Mouse (Mus musculus): Measurements from ENCODE around the gene Gab3. TPM values are rescaled to one million over a fixed set of nuclear protein-coding genes. Genes with fewer than 3 reads are reported as not detected.
"Not testable (repeated sequence)": the region's sequence is repeated elsewhere in the genome, so short reads cannot be mapped to it uniquely, and the experiment has no call there.

Gab3 gene
- polyA plus RNA-seq, 2 experiments from 2014 or later, result 16.2 to 18.3 TPM

- ATAC-seq, result not testable (repeated sequence)
Observed at GRCm38 (mm10) chrX:75034054-75034453, 51.2 kb downstream of the Gab3 start.

DNA sequence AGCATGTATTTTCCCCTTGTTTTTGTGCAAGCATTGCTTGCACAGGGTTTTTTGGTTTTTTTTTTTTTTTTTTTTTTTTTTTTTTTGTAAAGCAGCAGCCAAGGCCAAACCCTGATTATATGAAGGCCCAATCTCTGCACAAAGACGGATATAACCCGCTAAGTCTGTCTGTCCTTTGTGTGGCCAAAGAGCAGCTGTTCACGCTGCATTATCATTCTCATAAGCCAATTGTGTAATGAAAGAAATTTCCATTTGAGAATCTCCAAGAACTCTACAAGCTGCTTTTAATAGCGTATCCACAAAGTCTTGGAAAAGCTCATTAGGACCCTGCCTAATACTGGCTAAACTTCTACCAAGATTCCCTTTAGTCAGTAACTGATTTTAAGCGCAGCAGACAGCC lies 101.5 kb downstream of the Gab3 start:
- no peak for ATAC-seq

DNA sequence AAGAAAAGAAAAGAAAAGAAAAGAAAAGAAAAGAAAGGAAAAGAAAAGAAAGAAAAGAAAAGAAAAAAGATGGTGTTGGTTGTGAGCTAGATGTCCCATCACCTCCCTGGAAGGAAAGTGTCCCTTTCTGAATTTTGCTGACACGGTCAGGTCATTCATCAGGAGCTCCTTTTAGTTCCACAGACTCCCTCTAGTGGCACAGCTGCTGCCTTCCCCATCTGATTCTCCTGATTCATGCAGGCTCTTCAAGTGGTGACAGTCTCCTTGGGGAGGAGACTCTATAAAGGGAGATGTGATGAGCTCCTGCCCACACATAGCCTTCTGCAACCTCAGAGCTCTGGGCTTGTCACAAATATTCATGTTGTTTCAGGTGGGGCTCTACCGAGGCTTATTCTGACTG lies 122.4 kb downstream of the Gab3 start:
- not testable (repeated sequence) for ATAC-seq

- not testable (repeated sequence) for ATAC-seq
Observed at GRCm38 (mm10) chrX:74959161-74959560, 126.1 kb downstream of the Gab3 start.

Other genes with a start within 250 kb of the Gab3 start
- not detected for gene Gm5936, start 248.3 kb downstream of the Gab3 start, polyA plus RNA-seq (2017; shearing (Covaris generic))
- gene Dkc1, start 10.4 kb upstream of the Gab3 start, polyA plus RNA-seq (2017; shearing (Covaris generic)), result 100 to 1,000 TPM; 140 to 147 TPM
- 100 to 1,000 TPM; 107 to 132 TPM for gene Mpp1, start 45.6 kb upstream of the Gab3 start, polyA plus RNA-seq (2017; shearing (Covaris generic))
- gene Smim9, start 78.3 kb upstream of the Gab3 start, polyA plus RNA-seq (2017; shearing (Covaris generic)), result not detected